Mouse (Mus musculus) frontal cortex, postnatal 25 days (tissue): ENCODE data around the gene Gm2244.
"Not testable (repeated sequence)": the region's sequence is repeated elsewhere in the genome, so short reads cannot be mapped to it uniquely, and the experiment has no call there.

Source experiments
- DNase-seq, 2 experiments: peaks; one replicate each; pipeline ENCODE4 v3.0.0; 2022; ENCODE audit warnings: low spot score in 2 of 2

Gm2244 gene

GRCm38 (mm10) chr14:19549863-19550262, at the start of gene Gm2244:
TSS of gene Gm2244 (minus strand) at chr14:19549963.
- not testable (repeated sequence) for DNase-seq

- DNase-seq: not testable (repeated sequence)
Measured at GRCm38 (mm10) chr14:19584804-19585667, 35.3 kb upstream of the Gm2244 start, which contains the start of gene Gm2237. TSS of gene Gm2237 (minus strand) at chr14:19585135.
